Mouse (Mus musculus) fat pad, adult 2 months (tissue): Measurements from ENCODE around the gene Itih4.

Source experiments
- DNase-seq: peaks from one replicate; pipeline ENCODE4 v3.0.0-alpha.2; 2011; ENCODE audit warnings: low read depth, low spot score; ENCODE audit errors: extremely low read depth

The Itih4 gene

GRCm38 (mm10) chr14:30878958-30879571 lies 7.2 kb upstream of the Itih4 start, which contains the start of gene Mustn1:
Mustn1 (plus strand) TSS chr14:30879200.
- no peak for DNase-seq

DNA sequence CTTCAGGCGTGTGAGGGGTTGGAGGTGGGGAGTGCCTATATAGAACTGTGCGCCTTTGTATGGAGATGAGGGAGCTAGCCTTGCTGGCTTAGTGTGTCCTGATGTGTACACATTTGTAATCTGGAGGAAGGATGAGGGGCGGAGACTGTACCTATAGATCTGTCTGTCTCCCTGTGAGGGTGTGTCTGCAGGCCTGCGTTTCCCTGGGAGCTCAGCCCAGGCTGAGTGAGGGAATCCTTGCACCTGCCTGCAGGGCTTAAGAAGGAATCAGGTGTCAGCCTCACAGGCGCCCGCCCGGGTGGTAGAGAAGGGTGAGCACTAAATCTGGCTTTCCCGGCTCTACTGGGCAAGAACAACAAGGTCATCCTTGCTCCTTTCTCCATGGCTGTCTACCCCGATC lies 6.5 kb upstream of the Itih4 start:
- DNase-seq = no peak

DNA sequence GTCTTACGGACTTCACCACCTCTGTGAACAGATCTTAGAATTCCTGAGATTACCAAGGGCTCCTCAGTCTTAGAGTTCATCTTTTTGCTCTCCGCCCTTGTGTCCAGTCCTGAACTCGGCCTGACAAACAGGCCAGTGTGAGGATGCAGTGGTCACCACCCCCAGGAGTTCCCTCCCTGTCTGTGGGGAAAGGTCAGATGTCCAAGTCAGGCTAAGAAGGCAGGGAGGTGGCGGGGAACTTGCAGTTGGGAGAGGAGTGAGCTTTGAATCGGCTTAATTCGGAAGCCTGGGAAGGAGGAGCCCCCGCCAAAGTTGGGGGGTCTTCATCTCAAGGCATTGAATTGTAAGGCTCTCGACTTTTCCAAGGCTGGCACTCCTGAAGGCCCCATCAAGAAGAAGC lies 6.0 kb upstream of the Itih4 start:
- DNase-seq = no peak

DNA sequence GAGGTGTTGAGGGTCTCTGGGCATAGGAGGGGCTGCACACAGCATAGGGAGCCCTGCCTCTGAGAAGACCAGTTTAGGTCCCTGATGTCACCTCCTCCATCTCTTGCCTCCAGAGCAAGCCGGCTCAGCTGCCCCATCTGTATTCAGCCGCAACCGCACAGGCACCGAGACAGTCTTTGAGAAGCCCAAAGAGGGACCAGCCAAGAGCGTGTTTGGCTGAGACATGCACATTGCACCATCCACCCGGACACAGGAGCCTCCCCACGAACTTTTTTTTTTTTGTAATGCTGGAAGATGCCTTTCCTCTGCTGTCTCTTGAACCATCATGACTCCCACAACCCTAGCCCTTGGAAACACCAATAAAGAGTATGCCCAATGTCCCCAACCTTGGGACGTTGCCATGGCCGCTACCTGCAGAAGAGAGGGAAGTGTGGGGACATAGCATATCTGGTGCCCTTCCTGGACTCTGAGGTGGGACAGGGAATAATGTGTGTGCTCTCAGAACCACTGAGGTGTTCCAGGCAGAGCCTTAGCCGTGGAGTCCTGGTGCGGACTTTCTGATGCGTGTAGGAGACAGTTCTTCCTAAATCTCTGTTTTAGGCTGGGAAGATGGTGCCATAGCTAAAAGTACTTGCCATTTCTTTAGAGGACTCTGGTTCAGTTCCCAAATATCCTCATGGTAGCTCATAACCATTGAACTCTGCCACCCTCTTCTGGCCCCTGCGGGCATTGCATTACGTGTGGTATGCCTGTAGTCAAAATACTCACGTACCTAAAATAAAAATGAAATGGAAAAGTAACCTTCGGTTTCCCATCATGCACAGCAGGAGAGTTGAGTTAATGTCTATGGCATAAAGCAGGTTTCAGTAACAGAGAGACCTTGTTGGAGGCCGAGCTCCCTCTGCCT lies 5.2 kb upstream of the Itih4 start:
- DNase-seq = no peak

DNA sequence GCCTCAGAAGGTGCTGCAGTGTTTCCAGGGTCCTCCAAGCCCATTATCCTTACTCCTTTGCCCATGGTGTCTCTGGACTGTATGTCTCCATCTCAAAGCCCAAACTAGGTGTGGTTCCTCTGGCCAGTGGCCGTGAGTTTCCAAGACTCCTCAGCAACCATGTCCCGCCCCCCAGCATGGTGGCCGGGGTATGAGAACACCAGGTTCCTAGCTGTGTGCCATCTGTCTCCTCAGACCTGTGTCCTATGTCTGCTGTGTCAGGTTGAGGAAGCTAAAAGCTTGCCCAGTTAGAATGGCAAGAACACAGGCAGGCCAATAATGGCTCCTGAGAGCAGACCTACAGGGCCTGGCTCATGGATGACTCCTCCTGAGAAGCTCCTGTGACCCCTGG lies 4.6 kb upstream of the Itih4 start:
- no peak for DNase-seq

GRCm38 (mm10) chr14:30885298-30885697 lies 978 bp upstream of the Itih4 start:
- no peak for DNase-seq

- no peak for DNase-seq
Measured at GRCm38 (mm10) chr14:30888271-30888732, 2.0 kb downstream of the Itih4 start.

- no peak for DNase-seq
Measured at GRCm38 (mm10) chr14:30899972-30900371, 13.7 kb downstream of the Itih4 start.

- DNase-seq = no peak
Measured at GRCm38 (mm10) chr14:30902628-30903027, 16.4 kb downstream of the Itih4 start.

- DNase-seq = no peak
Measured at GRCm38 (mm10) chr14:30903036-30903435, 16.8 kb downstream of the Itih4 start.

- no peak for DNase-seq
Measured at GRCm38 (mm10) chr14:30904307-30904706, 18.0 kb downstream of the Itih4 start.

DNA sequence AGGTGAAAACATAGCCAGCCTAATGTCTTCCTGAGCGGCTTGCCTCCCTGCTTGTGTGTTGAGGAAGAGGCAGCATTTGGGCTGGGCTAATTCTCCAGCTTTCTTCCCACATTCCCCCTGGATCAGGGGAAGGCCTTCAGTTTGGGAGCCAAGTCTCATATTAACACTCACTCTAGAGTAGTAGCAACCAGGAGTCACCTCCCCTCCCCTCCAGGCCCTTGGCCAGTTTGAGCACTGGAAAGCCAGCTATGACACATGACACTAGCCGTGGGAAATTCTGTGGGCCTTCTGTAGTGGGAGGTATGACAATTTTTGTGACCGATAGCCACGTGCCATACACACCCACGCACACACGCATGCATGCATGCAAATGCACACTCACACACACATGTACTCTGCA lies 19.7 kb downstream of the Itih4 start:
- no peak for DNase-seq

DNA sequence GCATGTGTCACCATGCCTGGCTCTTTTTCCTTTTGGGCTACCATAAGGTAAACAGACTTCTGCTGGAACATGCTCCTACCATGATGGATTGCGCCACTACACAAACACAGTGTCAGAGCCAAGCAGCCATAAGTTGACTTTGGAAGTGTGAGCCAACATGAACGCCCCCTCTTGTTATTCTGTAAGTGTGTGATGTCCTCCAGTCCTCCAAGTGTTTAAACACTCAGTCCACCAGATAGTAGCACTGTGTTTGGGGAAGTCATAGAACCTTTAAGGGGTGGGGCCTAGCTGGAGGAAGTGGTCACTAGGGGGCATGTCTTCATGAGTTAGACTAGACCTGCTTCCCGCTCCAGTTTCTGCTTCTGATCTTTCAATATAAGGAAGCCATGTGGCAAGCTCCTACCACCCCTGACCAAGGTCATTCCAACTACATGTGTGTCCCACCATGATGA lies 21.6 kb downstream of the Itih4 start:
- peak; percentile 94 for DNase-seq

DNA sequence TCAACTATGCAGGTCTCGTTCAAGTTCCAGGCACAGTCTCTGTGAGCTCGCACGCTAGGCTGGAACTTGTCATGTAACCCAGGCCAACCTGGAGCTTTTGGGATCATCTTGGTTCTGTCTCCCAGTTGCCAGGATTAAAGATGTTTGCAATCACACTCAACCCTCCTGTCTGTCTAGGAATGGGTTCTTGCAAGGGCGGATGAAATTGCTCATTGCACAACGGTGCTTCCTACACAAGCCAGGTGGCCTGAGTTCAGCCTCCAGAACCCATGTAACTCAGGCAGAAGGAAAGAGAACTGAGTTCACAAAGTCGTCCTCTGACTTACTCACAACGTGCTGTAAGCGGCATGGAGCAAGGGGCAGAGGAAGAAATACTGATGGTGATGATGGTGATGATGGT lies 24.9 kb downstream of the Itih4 start:
- peak; percentile 91 for DNase-seq

- DNase-seq = no peak
Measured at GRCm38 (mm10) chr14:30912641-30913040, 26.4 kb downstream of the Itih4 start.

DNA sequence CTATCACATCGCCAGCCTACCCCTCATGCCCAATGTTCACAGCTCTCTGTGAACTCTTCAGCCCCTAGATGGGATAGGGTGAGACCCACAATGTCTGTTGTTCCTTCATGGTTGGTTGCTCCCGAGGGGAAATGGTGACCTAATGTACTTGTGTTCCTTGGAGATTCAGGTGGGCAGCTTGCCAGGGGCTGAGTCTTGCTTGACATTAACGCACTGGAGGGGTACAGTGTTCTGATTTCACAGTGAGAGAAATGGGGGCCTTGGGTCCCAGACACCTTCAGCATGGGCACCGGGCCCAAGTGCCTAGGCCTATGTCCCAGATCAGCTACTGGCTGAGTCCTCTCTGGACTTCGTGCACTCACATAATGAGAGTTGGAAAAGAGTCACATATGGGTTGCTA lies 27.1 kb downstream of the Itih4 start:
- DNase-seq = no peak

DNA sequence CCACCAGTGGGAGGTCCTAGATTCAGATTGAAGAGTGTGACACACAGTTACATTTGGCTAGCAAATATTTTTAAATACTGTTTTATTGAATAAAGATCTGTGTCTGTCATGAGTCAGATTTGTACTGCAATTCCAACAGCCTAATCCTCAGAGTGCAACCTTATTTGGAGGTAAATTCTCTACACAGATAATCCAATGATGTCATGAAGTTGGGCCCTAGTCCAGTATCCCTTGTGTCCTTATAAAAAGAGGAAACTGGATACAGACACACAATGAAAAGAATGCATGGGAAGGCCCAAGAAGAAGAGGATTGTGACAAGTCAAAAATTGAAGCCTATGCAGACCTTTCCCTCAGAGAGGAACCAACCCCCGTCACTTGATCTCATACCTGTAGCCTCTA lies 30.2 kb downstream of the Itih4 start:
- no peak for DNase-seq

DNA sequence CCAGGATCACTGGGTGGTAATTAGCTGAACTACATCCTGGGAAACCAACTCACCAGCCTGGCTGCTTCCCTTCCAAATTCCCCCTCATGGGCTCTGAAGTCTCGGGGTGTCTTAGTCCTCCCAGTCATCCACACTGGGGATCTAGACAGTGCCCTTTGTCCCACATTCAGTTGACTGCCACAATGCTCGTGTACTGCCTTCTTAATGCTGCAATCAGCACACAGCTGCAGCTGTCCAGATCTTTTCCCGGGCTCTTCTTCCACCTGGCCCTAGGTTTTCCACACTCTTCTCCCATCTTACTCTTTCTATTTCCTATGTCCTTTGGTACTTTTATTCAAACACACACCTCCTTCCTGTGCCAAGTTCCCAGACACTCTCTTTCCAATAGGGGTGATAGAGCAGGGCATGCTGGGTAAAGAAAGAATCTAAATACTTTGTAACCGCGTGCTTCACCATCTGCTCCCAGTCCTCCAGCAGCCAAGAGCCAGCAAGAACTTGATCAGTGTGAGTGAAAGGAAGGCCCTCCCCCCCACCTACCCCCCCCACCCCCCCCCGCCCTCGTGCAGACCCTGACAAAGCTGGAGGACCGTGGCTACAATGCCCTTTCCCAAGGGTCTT lies 35.9 kb downstream of the Itih4 start:
- DNase-seq = no peak

DNA sequence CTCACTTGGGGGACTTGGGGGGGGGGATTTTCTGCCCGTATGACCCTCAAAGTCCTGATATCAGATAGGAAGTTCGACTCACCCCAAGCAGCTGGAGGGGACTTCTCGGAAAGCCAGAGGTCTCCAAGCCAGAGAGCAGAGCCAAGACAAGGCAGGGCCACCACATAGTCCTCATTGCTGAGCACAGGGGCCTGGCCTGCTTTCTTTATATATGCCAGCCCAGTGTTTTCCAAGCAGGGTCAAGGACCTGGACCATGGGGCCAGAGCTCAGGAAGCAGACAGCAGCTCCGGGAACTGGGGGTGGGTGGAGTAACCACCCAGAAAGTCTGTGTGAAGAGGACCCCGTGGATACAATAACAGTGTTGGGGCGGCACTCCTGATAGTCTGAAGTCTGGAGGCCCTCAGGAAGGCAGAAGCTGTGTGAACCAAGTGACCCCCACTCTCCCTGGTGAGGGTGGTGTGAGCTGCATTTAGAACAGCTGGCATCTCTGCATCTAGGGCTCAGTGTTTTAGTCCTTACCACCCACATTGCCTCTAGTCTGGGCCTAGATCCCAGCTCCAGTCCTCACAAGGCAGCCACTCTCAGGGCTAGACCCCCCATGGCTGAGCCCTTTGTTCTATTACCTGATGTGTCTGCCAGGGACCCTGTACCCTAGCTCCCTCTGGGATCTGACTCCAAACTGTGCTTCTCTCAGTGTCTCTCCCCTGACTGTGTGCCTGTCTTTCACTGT lies 37.3 kb downstream of the Itih4 start, which contains the start of gene Itih3:
Itih3 (minus strand) TSS at position 386 of the 731 bp plus-strand sequence.
- no peak for DNase-seq

DNA sequence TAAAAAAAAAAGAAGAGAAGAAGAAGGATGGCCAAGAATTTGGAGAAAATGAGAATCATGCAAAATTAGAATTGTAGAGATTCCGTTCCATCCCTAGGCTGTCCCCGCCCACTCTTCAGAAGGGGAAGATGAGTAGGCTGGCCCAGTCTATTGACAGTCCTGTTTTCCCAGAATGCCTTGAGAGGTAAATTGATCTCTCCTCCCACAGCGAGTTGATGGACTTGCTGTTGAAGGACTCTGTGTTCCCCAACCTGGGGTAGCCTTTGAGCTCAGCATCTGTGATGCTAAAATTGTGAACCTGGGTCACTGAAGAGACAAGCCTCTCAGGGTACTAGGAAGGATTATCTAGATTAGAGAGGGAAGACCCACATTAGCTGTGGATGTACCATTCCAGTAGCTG lies 39.2 kb downstream of the Itih4 start:
- no peak for DNase-seq

DNA sequence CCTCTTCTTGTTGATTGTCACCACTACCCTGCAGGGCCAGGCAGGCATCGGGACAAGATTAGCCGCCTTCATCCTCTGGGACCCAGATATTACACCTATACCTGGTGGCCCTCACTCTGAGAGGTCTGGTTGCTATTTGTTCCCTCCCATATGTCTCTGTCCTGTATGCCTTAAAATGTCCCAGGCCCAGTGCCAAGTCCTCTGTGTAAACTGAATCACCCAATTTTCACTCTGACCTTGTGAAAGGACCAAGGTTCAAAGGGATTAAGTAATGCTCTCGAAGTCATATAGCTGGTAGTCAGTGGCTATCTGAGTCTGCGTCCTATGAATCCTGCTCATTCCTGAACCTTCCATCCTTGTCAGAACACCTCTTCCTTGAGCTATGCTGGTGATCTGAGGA lies 44.1 kb downstream of the Itih4 start:
- no peak for DNase-seq
